Mouse (Mus musculus) midbrain, embryonic 11.5 days (tissue): ENCODE measurements around the gene Dnah17. TPM values are rescaled to one million over a fixed set of nuclear protein-coding genes. Genes with fewer than 3 reads are reported as not detected.

ENCODE experiments used
- ATAC-seq: fragments of 200-750 bp; cut with Nextera tagmentation; 2 replicates; pipeline ENCODE4 v1.8.0; 2017; ENCODE audit warnings: moderate TSS enrichment, moderate library complexity; ENCODE audit not compliant: low FRiP score
- DNase-seq: peaks from one replicate; pipeline ENCODE4 v3.0.0; 2015; ENCODE audit warnings: low spot score; ENCODE audit errors: missing footprints
- H3K27ac ChIP-seq: fragments of 300-500 bp; sonication (generic); 2 replicates; pipeline ENCODE4 v1.5.1; 2014; ENCODE audit warnings: low read depth, low read length
- H3K27me3 ChIP-seq: fragments of 300-500 bp; sonication (generic); 2 replicates; pipeline ENCODE4 v1.6.1; 2014; ENCODE audit warnings: mild to moderate bottlenecking, low read length, moderate library complexity, mixed read lengths; ENCODE audit not compliant: control insufficient read depth, insufficient read depth
- H3K36me3 ChIP-seq: fragments of 300-500 bp; sonication (generic); 2 replicates; pipeline ENCODE4 v1.6.1; 2014; ENCODE audit warnings: mild to moderate bottlenecking, low read length, moderate library complexity, mixed read lengths; ENCODE audit not compliant: control insufficient read depth, insufficient read depth
- H3K4me1 ChIP-seq: fragments of 300-500 bp; sonication (generic); 2 replicates; pipeline ENCODE4 v1.6.1; 2014; ENCODE audit warnings: low read length; ENCODE audit not compliant: control insufficient read depth, insufficient read depth
- H3K4me2 ChIP-seq: fragments of 300-500 bp; sonication (generic); 2 replicates; pipeline ENCODE4 v1.6.1; 2014; ENCODE audit warnings: mild to moderate bottlenecking, moderate library complexity
- H3K4me3 ChIP-seq: fragments of 300-500 bp; sonication (generic); 2 replicates; pipeline ENCODE4 v1.5.1; 2014; ENCODE audit warnings: low read depth, low read length
- H3K9ac ChIP-seq: fragments of 300-500 bp; sonication (generic); 2 replicates; pipeline ENCODE4 v1.6.1; 2014; ENCODE audit warnings: low read length
- H3K9me3 ChIP-seq: fragments of 300-500 bp; sonication (generic); 2 replicates; pipeline ENCODE4 v1.6.1; 2016; ENCODE audit warnings: low read length; ENCODE audit not compliant: control insufficient read depth
- WGBS: fragments of 180-500 bp; shearing (Covaris S2); extraction: QIAGEN DNeasy Blood & Tissue Kit; methylation state at CpG from one replicate; pipeline ENCODE4 v1.1.7; 2014; 5-methylcytosine and 5-hydroxymethylcytosine counted together
- polyA plus RNA-seq: library from polyadenylated mRNA; unstranded; fragments of >200 nt; fragmentation: Nextera tagmentation; extraction: Ambion mirVana; gene quantifications from 2 replicates; pipeline ENCODE4 v1.2.1, GENCODE M21; 2014

The Dnah17 gene
- polyA plus RNA-seq, 1 experiment from 2014 or later: 0.11 TPM

- ATAC-seq (no peak), DNase-seq (peak; percentile 78)
- Histone ChIP-seq H3K27me3 (no peaks in the 10 kb centered on the region), H3K4me2 (no peak overlapping the region), H3K4me3 (no peak overlapping the region), H3K9me3 (no peaks in the 10 kb centered on the region), H3K9ac (no peak overlapping the region), H3K4me1 (no peaks in the 10 kb centered on the region), H3K36me3 (peaks cover 8% of the 10 kb centered on the region), H3K27ac (no peak overlapping the region)
- 93% methylated on average over 7 of the region's 7 CpGs for WGBS
These were observed 129.7 kb downstream of the Dnah17 start for GRCm38 (mm10) chr11:118000565-118001215.

- no peaks in the 10 kb centered on the region for H3K9me3 ChIP-seq
- peaks cover 5% of the 10 kb centered on the region for H3K4me1 ChIP-seq
- H3K9ac ChIP-seq: no peak overlapping the region
- H3K4me2 ChIP-seq: no peak overlapping the region
- WGBS: 73% methylated on average over 1 of the region's 1 CpGs
- no peaks in the 10 kb centered on the region for H3K27me3 ChIP-seq
- no peak overlapping the region for H3K4me3 ChIP-seq
- H3K27ac ChIP-seq: no peak overlapping the region
- peaks cover 7% of the 10 kb centered on the region for H3K36me3 ChIP-seq
- ATAC-seq: no peak
- DNase-seq: no peak
These were observed 130.4 kb downstream of the Dnah17 start for GRCm38 (mm10) chr11:118000083-118000482.

GRCm38 (mm10) chr11:117999260-117999934, 131.0 kb downstream of the Dnah17 start:
- Histone ChIP-seq H3K27ac (no peak overlapping the region), H3K4me1 (peaks cover 5% of the 10 kb centered on the region), H3K27me3 (no peaks in the 10 kb centered on the region), H3K9ac (no peak overlapping the region), H3K4me3 (no peak overlapping the region), H3K4me2 (no peak overlapping the region), H3K9me3 (no peaks in the 10 kb centered on the region), H3K36me3 (peaks cover 3% of the 10 kb centered on the region)
- no peak for ATAC-seq
- DNase-seq: no peak
- 93% methylated on average over 6 of the region's 6 CpGs for WGBS

- H3K9ac ChIP-seq: no peak overlapping the region
- H3K9me3 ChIP-seq: no peaks in the 10 kb centered on the region
- H3K4me1 ChIP-seq: peaks cover 5% of the 10 kb centered on the region
- H3K27ac ChIP-seq: no peak overlapping the region
- peaks cover 3% of the 10 kb centered on the region for H3K36me3 ChIP-seq
- peak; percentile 59 for DNase-seq
- no peak overlapping the region for H3K4me3 ChIP-seq
- no peak for ATAC-seq
- H3K4me2 ChIP-seq: no peak overlapping the region
- WGBS: 94% methylated on average over 4 of the region's 4 CpGs
- H3K27me3 ChIP-seq: no peaks in the 10 kb centered on the region
These were observed 132.1 kb downstream of the Dnah17 start for GRCm38 (mm10) chr11:117998356-117998755.

- H3K4me1 ChIP-seq: peaks cover 5% of the 10 kb centered on the region
- peak; percentile 68 for DNase-seq
- no peak for ATAC-seq
- no peak overlapping the region for H3K4me2 ChIP-seq
- no peaks in the 10 kb centered on the region; the same call in none of the 2 replicates for H3K36me3 ChIP-seq
- H3K9ac ChIP-seq: no peak overlapping the region
- 98% methylated on average over 2 of the region's 2 CpGs for WGBS
- no peak overlapping the region for H3K4me3 ChIP-seq
- no peaks in the 10 kb centered on the region for H3K9me3 ChIP-seq
- H3K27me3 ChIP-seq: no peaks in the 10 kb centered on the region
- no peak overlapping the region for H3K27ac ChIP-seq
These were observed 133.3 kb downstream of the Dnah17 start for GRCm38 (mm10) chr11:117997085-117997484.

GRCm38 (mm10) chr11:117996066-117996465, 134.4 kb downstream of the Dnah17 start:
- Histone ChIP-seq H3K9ac (no peak overlapping the region), H3K27ac (no peak overlapping the region), H3K27me3 (no peaks in the 10 kb centered on the region), H3K36me3 (no peaks in the 10 kb centered on the region), H3K4me1 (peaks cover 13% of the 10 kb centered on the region), H3K9me3 (no peaks in the 10 kb centered on the region), H3K4me2 (no peak overlapping the region), H3K4me3 (no peak overlapping the region)
- no peak for ATAC-seq
- DNase-seq: peak; percentile 54
- WGBS: 18% methylated on average over 3 of the region's 3 CpGs

- WGBS: 58% methylated on average over 3 of the region's 3 CpGs
- no peak overlapping the region for H3K9ac ChIP-seq
- no peaks in the 10 kb centered on the region for H3K36me3 ChIP-seq
- no peaks in the 10 kb centered on the region for H3K27me3 ChIP-seq
- ATAC-seq (no peak), DNase-seq (no peak)
- H3K4me1 ChIP-seq: peaks cover 13% of the 10 kb centered on the region
- H3K4me2 ChIP-seq: no peak overlapping the region
- H3K9me3 ChIP-seq: no peaks in the 10 kb centered on the region
- H3K4me3 ChIP-seq: no peak overlapping the region
- H3K27ac ChIP-seq: no peak overlapping the region
These were observed 134.8 kb downstream of the Dnah17 start for GRCm38 (mm10) chr11:117995661-117996060.

- Histone ChIP-seq H3K4me2 (no peak overlapping the region), H3K9me3 (no peaks in the 10 kb centered on the region), H3K27me3 (no peaks in the 10 kb centered on the region), H3K36me3 (no peaks in the 10 kb centered on the region), H3K4me1 (peaks cover 16% of the 10 kb centered on the region), H3K4me3 (no peak overlapping the region), H3K27ac (no peak overlapping the region), H3K9ac (no peak overlapping the region)
- DNase-seq (peak; percentile 78), ATAC-seq (no peak)
- WGBS: 56% methylated on average over 2 of the region's 2 CpGs
These were observed 135.2 kb downstream of the Dnah17 start for GRCm38 (mm10) chr11:117995255-117995654.

GRCm38 (mm10) chr11:117994250-117995057, 136.0 kb downstream of the Dnah17 start:
- H3K4me1 ChIP-seq: peaks cover 21% of the 10 kb centered on the region
- WGBS: 80% methylated on average over 9 of the region's 9 CpGs
- no peaks in the 10 kb centered on the region for H3K27me3 ChIP-seq
- ATAC-seq (no peak), DNase-seq (no peak)
- H3K9me3 ChIP-seq: no peaks in the 10 kb centered on the region
- H3K9ac ChIP-seq: no peak overlapping the region
- no peaks in the 10 kb centered on the region for H3K36me3 ChIP-seq
- H3K4me3 ChIP-seq: no peak overlapping the region
- H3K27ac ChIP-seq: no peak overlapping the region
- no peak overlapping the region for H3K4me2 ChIP-seq
